ENCODE assay signal across 17 mouse cellular contexts in the genomic region with DNA sequence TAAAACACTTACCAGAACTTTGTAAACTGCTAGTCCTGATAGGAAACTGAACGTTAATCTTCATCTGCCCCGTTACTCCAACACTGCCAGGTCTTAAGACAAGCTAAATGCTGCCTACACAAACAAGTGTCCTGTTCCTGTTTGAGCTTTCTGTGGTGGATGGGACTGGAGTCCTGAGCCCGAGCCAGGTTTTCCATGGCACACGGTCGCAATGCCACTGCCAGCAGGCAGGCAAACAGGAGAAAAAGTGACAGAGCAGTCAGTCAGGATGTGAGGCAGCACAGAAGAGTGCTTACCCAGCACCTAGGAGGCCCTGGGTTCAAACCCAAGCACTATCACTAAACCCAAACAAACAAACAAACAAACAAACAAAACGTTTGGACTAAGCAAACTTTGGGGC. TPM values are rescaled to one million over a fixed set of nuclear protein-coding genes. Genes with fewer than 3 reads are reported as not detected.
A peak's percentile ranks its signal among the peaks of the same experiment; 100 is the strongest.
DNase-seq lines count a peak whose midpoint lies in the region; ATAC-seq and TF ChIP-seq lines count a peak whose summit lies in the region.
"Had no signal": no experiment of that assay in that cellular context is flagged by ENCODE, and none has a peak within 500 bp of the region (broad histone marks: within the 10 kb centered on the region; RNA-seq: fewer than 3 reads in every experiment).

No protein-coding gene starts in this region.

- H3K4me2 ChIP-seq in forebrain, embryonic 14.5 days (ENCODE audit: low read length): no peak overlapping the region
- H3K4me2 ChIP-seq: hindbrain, embryonic 15.5 days; limb, embryonic 12.5 days; liver, embryonic 15.5 days had no signal

- WGBS in forebrain, embryonic 14.5 days: 86% methylated on average over 6 of the region's 6 CpGs

- no peaks in the 10 kb centered on the region for H3K27me3 ChIP-seq in forebrain, embryonic 14.5 days (replicated peaks; ENCODE audit: control insufficient read depth, insufficient read depth, low read length)
- H3K27me3 ChIP-seq: hindbrain, embryonic 15.5 days; limb, embryonic 12.5 days; liver, embryonic 15.5 days had no signal

- peaks cover 11% of the 10 kb centered on the region for H3K4me1 ChIP-seq in forebrain, embryonic 14.5 days (ENCODE audit: control insufficient read depth, insufficient read depth, low read length)

- no peaks in the 10 kb centered on the region for H3K36me3 ChIP-seq in forebrain, embryonic 14.5 days (ENCODE audit: control insufficient read depth, insufficient read depth, low read length)
- H3K36me3 ChIP-seq: hindbrain, embryonic 15.5 days; limb, embryonic 12.5 days; liver, embryonic 15.5 days had no signal

- ATAC-seq in forebrain, embryonic 14.5 days: no peak
- ATAC-seq: intestine, embryonic 16.5 days had no signal

- no peak overlapping the region for H3K9ac ChIP-seq in forebrain, embryonic 14.5 days (ENCODE audit: low read length)
- H3K9ac ChIP-seq: hindbrain, embryonic 15.5 days; limb, embryonic 12.5 days; liver, embryonic 15.5 days had no signal

- peak; percentile 55 for DNase-seq in adrenal gland, postnatal 14 days
- DNase-seq in adrenal gland, postnatal 25 days: no peak
- no peak for DNase-seq in layer of hippocampus, adult 2 months (ENCODE audit: low spot score in 2 of 2)
- DNase-seq in layer of hippocampus, adult 8-10 months (ENCODE audit: low spot score in 2 of 2): no peak
- peak; percentile 76 for DNase-seq in cerebellum, adult 9-10 months
- peak; percentile 47 for DNase-seq in gastrocnemius, postnatal 14 days
- no peak for DNase-seq in ovary, postnatal 14 days (ENCODE audit: low spot score)
- no peak for DNase-seq in forebrain, embryonic 14.5 days (ENCODE audit: low spot score)
- DNase-seq: embryo, embryonic 11 days; spleen, adult 18-20 months; thymus, adult 2 months had no signal

- intact Hi-C loops in gastrocnemius, postnatal 14 days (cut with DNase I; ENCODE audit: low total_unique reads): no loop called here

- peak overlapping the region; percentile 56; the same call in 1 of the 2 replicates for H3K27ac ChIP-seq in layer of hippocampus, adult 2 months
- H3K27ac ChIP-seq in forebrain, embryonic 14.5 days (ENCODE audit: low read depth, low read length): no peak overlapping the region
- H3K27ac ChIP-seq: heart, adult 2 months; hindbrain, embryonic 15.5 days; left cerebral cortex, adult 2 months; limb, embryonic 12.5 days; liver, embryonic 15.5 days had no signal

- H3K9me3 ChIP-seq in forebrain, embryonic 14.5 days (replicated peaks; ENCODE audit: control insufficient read depth, low read length): no peaks in the 10 kb centered on the region
- H3K9me3 ChIP-seq: hindbrain, embryonic 15.5 days; limb, embryonic 12.5 days; liver, embryonic 15.5 days had no signal

- no peak overlapping the region for H3K4me3 ChIP-seq in layer of hippocampus, adult 2 months
- no peak overlapping the region for H3K4me3 ChIP-seq in forebrain, embryonic 14.5 days (ENCODE audit: low read depth, low read length)
- H3K4me3 ChIP-seq: heart, adult 2 months; hindbrain, embryonic 15.5 days; left cerebral cortex, adult 2 months; limb, embryonic 12.5 days; liver, embryonic 15.5 days had no signal

- TF ChIP-seq CTCF in layer of hippocampus, adult 2 months (conservative IDR thresholded peaks at IDR 0.05): no peak

RNA-seq across cellular contexts. Expression of a gene that starts 20.6 kb away (rescaled TPM):
- total RNA-seq in adrenal gland, postnatal 14 days (2021): 75.6 and 77.7 TPM in 2 replicates
- 72.9 and 78.8 TPM in 2 replicates for total RNA-seq in adrenal gland, postnatal 25 days (2021)
- 10 to 100 TPM; 38.1 to 43.9 TPM for total RNA-seq in layer of hippocampus, adult 2 months (2021)
- total RNA-seq in layer of hippocampus, adult 8-10 months (2022): 10 to 100 TPM; 34.6 to 43.0 (median 39.7) TPM
- 10 to 100 TPM; 15.0 to 17.6 TPM for total RNA-seq in gastrocnemius, postnatal 14 days (2021)
- 10.9 and 12.0 TPM in 2 replicates for polyA plus RNA-seq in forebrain, embryonic 14.5 days (2014; fragmentation: Nextera tagmentation; extraction: Ambion mirVana)

Comparison
In these comparisons a context has a peak if more than half of its experiments do, and no peak if none do; other contexts are left out.
1. DNase-seq: peak in adrenal gland, postnatal 14 days (single experiment), cerebellum, adult 9-10 months (single experiment) and gastrocnemius, postnatal 14 days (single experiment); none in adrenal gland, postnatal 25 days (single experiment), layer of hippocampus, adult 2 months (0 of 2), layer of hippocampus, adult 8-10 months (0 of 2), ovary, postnatal 14 days (single experiment) and forebrain, embryonic 14.5 days (single experiment).